Mouse (Mus musculus) inflammation-experienced regulatory T-cells, adult 6 months (primary cell): Measurements from ENCODE around the gene Elp6. TPM values are rescaled to one million over a fixed set of nuclear protein-coding genes. Genes with fewer than 3 reads are reported as not detected.
A peak's percentile ranks its signal among the peaks of the same experiment; 100 is the strongest.

Experiments
- ATAC-seq: one replicate; pipeline ENCODE4 v1.8.0; 2017
- polyA plus RNA-seq, 3 experiments: library from polyadenylated mRNA; unstranded; fragments of 100-300 nt; shearing (Covaris generic); gene quantifications; one replicate each; pipeline ENCODE4 v1.2.1; 2017

The Elp6 gene
- 10 to 100 TPM; 17.7 to 19.1 (median 18.9) TPM for polyA plus RNA-seq

- ATAC-seq: peak; percentile 97
Observed at GRCm38 (mm10) chr9:110304969-110305651, at the start of gene Elp6. TSS of gene Elp6 (plus strand) at chr9:110305173.

GRCm38 (mm10) chr9:110255407-110256019 is 49.5 kb upstream of the Elp6 start:
- ATAC-seq: no peak

GRCm38 (mm10) chr9:110258646-110259045 is 46.3 kb upstream of the Elp6 start:
- no peak for ATAC-seq

GRCm38 (mm10) chr9:110259118-110259517 is 45.9 kb upstream of the Elp6 start:
- no peak for ATAC-seq

- ATAC-seq: no peak
Observed at GRCm38 (mm10) chr9:110263181-110263580, 41.8 kb upstream of the Elp6 start.

- ATAC-seq: no peak
Observed at GRCm38 (mm10) chr9:110264991-110265390, 40.0 kb upstream of the Elp6 start.

GRCm38 (mm10) chr9:110268416-110268815 is 36.6 kb upstream of the Elp6 start:
- ATAC-seq: no peak

- no peak for ATAC-seq
Observed at GRCm38 (mm10) chr9:110272330-110272729, 32.6 kb upstream of the Elp6 start.

- ATAC-seq: no peak
Observed at GRCm38 (mm10) chr9:110273507-110273906, 31.5 kb upstream of the Elp6 start.

- no peak for ATAC-seq
Observed at GRCm38 (mm10) chr9:110275882-110276281, 29.1 kb upstream of the Elp6 start.

GRCm38 (mm10) chr9:110277431-110277881 is 27.5 kb upstream of the Elp6 start:
- no peak for ATAC-seq

GRCm38 (mm10) chr9:110284075-110284697 is 20.8 kb upstream of the Elp6 start:
- ATAC-seq: no peak

GRCm38 (mm10) chr9:110287321-110287924 is 17.6 kb upstream of the Elp6 start:
- no peak for ATAC-seq

GRCm38 (mm10) chr9:110293254-110293718 is 11.7 kb upstream of the Elp6 start:
- ATAC-seq: no peak

- no peak for ATAC-seq
Observed at GRCm38 (mm10) chr9:110293873-110294415, 11.0 kb upstream of the Elp6 start.

GRCm38 (mm10) chr9:110294786-110295185 is 10.2 kb upstream of the Elp6 start:
- ATAC-seq: no peak

GRCm38 (mm10) chr9:110296867-110297627 is 7.9 kb upstream of the Elp6 start:
- peak; percentile 65 for ATAC-seq

- no peak for ATAC-seq
Observed at GRCm38 (mm10) chr9:110304516-110304915, 457 bp upstream of the Elp6 start.

- no peak for ATAC-seq
Observed at GRCm38 (mm10) chr9:110306371-110306770, 1.4 kb downstream of the Elp6 start.

- ATAC-seq: no peak
Observed at GRCm38 (mm10) chr9:110314706-110315105, 9.7 kb downstream of the Elp6 start.

GRCm38 (mm10) chr9:110315410-110315809 is 10.4 kb downstream of the Elp6 start:
- no peak for ATAC-seq

- no peak for ATAC-seq
Observed at GRCm38 (mm10) chr9:110315904-110316303, 10.9 kb downstream of the Elp6 start.
